Mouse (Mus musculus) kidney, postnatal 25 days (tissue): ENCODE measurements around the gene Tyms.
"Not testable (repeated sequence)": the region's sequence is repeated elsewhere in the genome, so short reads cannot be mapped to it uniquely, and the experiment has no call there.

ENCODE experiments used
- DNase-seq, 2 experiments: peaks; one replicate each; pipeline ENCODE4 v3.0.0; 2021; ENCODE audit warnings: mixed read lengths in 2 of 2

Gene Tyms

GRCm38 (mm10) chr5:30098260-30098659, 24.8 kb upstream of the Tyms start:
- no peak for DNase-seq

- DNase-seq: no peak
Observed at GRCm38 (mm10) chr5:30095731-30096130, 22.3 kb upstream of the Tyms start.

- DNase-seq: no peak
Observed at GRCm38 (mm10) chr5:30094399-30094798, 21.0 kb upstream of the Tyms start.

- no peak for DNase-seq
Observed at GRCm38 (mm10) chr5:30092701-30093100, 19.3 kb upstream of the Tyms start.

- no peak for DNase-seq
Observed at GRCm38 (mm10) chr5:30072377-30072776, 1.0 kb downstream of the Tyms start.

GRCm38 (mm10) chr5:30071677-30072076, 1.7 kb downstream of the Tyms start:
- DNase-seq: no peak

- peak; percentile 50 for DNase-seq
Observed at GRCm38 (mm10) chr5:30067726-30068125, 5.7 kb downstream of the Tyms start.

GRCm38 (mm10) chr5:30059607-30060006, 13.8 kb downstream of the Tyms start:
- DNase-seq: not testable (repeated sequence)

GRCm38 (mm10) chr5:30058216-30058731, 15.1 kb downstream of the Tyms start:
- no peak for DNase-seq

GRCm38 (mm10) chr5:30039841-30040240, 33.6 kb downstream of the Tyms start:
- not testable (repeated sequence) for DNase-seq

GRCm38 (mm10) chr5:30039324-30039723, 34.1 kb downstream of the Tyms start:
- DNase-seq: not testable (repeated sequence)

GRCm38 (mm10) chr5:30037111-30037510, 36.3 kb downstream of the Tyms start:
- DNase-seq: not testable (repeated sequence)

GRCm38 (mm10) chr5:30035862-30036261, 37.6 kb downstream of the Tyms start:
- DNase-seq: not testable (repeated sequence)

- DNase-seq: peak in 1 of 2 experiments; percentile 10
Observed at GRCm38 (mm10) chr5:30014580-30014979, 58.8 kb downstream of the Tyms start.

- DNase-seq: peak; percentile 86 to 88
Observed at GRCm38 (mm10) chr5:30012726-30013503, 60.5 kb downstream of the Tyms start, which contains the start of gene Il6. Il6 (plus strand) TSS chr5:30013114.
